In genomic region chr11:98721458-98722226, GRCm38 (mm10) we compare ENCODE assay signal across 10 mouse cellular contexts. TPM values are rescaled to one million over a fixed set of nuclear protein-coding genes. Genes with fewer than 3 reads are reported as not detected.
DNase-seq lines count a peak whose midpoint lies in the region; ATAC-seq and TF ChIP-seq lines count a peak whose summit lies in the region.
"Had no signal": no experiment of that assay in that cellular context is flagged by ENCODE, and none has a peak within 500 bp of the region (broad histone marks: within the 10 kb centered on the region; RNA-seq: fewer than 3 reads in every experiment).

No protein-coding gene starts in this region.

- H3K9ac ChIP-seq in MEL (ENCODE audit: control insufficient read depth, low read depth, low read length, poor library complexity, severe bottlenecking) = no peak overlapping the region
- H3K9ac ChIP-seq in embryonic facial prominence, embryonic 15.5 days = no peak overlapping the region
- peak overlapping the region; percentile 9; the same call in 1 of the 2 replicates for H3K9ac ChIP-seq in stomach, embryonic 16.5 days (ENCODE audit: low read length)
- H3K9ac ChIP-seq: neural tube, embryonic 13.5 days had no signal

- no peak for TF ChIP-seq EP300 in MEL (IDR thresholded peaks at IDR 0.05; ENCODE audit: low read depth in 1 of 2, low read length in 2 of 2)

- no peaks in the 10 kb centered on the region for H3K27me3 ChIP-seq in MEL (ENCODE audit: control insufficient read depth in 1 of 2, insufficient read depth in 2 of 2, low read length in 2 of 2)
- no peaks in the 10 kb centered on the region for H3K27me3 ChIP-seq in embryonic facial prominence, embryonic 15.5 days
- no peaks in the 10 kb centered on the region for H3K27me3 ChIP-seq in limb, embryonic 10.5 days (ENCODE audit: low read depth, poor library complexity, severe bottlenecking)
- H3K27me3 ChIP-seq in stomach, embryonic 16.5 days (ENCODE audit: control insufficient read depth, insufficient read depth, low read length) = no peaks in the 10 kb centered on the region
- H3K27me3 ChIP-seq: neural tube, embryonic 13.5 days had no signal

- no peak for TF ChIP-seq POLR2A in MEL (IDR thresholded peaks at IDR 0.05; ENCODE audit: control insufficient read depth in 1 of 2, insufficient read depth in 1 of 2, low read depth in 1 of 2, low read length in 2 of 2, poor library complexity in 1 of 2)

- no peaks in the 10 kb centered on the region for H3K36me3 ChIP-seq in MEL (ENCODE audit: control insufficient read depth in 1 of 2, insufficient read depth in 2 of 2, low read length in 2 of 2)
- H3K36me3 ChIP-seq in embryonic facial prominence, embryonic 15.5 days = peaks cover 25% of the 10 kb centered on the region
- peaks cover 60% of the 10 kb centered on the region for H3K36me3 ChIP-seq in limb, embryonic 10.5 days
- no peaks in the 10 kb centered on the region for H3K36me3 ChIP-seq in stomach, embryonic 16.5 days (ENCODE audit: control insufficient read depth, insufficient read depth, low read length)

- no peak overlapping the region for H3K4me3 ChIP-seq in MEL (ENCODE audit: control insufficient read depth in 1 of 2, insufficient read depth in 1 of 2, low read depth in 2 of 2, low read length in 2 of 2)
- no peak overlapping the region for H3K4me3 ChIP-seq in embryonic facial prominence, embryonic 15.5 days (replicated peaks)
- H3K4me3 ChIP-seq in limb, embryonic 10.5 days = no peak overlapping the region
- no peak overlapping the region for H3K4me3 ChIP-seq in stomach, embryonic 16.5 days (replicated peaks; ENCODE audit: low read length)
- H3K4me3 ChIP-seq: neural tube, embryonic 13.5 days had no signal

- no peak overlapping the region for H3K27ac ChIP-seq in MEL (ENCODE audit: control insufficient read depth, low read depth, low read length)
- H3K27ac ChIP-seq in embryonic facial prominence, embryonic 15.5 days (replicated peaks) = peak overlapping the region; percentile 52
- H3K27ac ChIP-seq in limb, embryonic 10.5 days = peak overlapping the region; percentile 33; the same call in 1 of the 2 replicates
- peak overlapping the region; percentile 64; the same call in 1 of the 2 replicates for H3K27ac ChIP-seq in stomach, embryonic 16.5 days (ENCODE audit: low read length)
- H3K27ac ChIP-seq: neural tube, embryonic 13.5 days had no signal

- no peaks in the 10 kb centered on the region for H3K79me2 ChIP-seq in MEL (ENCODE audit: control insufficient read depth, insufficient read depth, low read length, poor library complexity)

- 59% methylated on average over 24 of the region's 24 CpGs for WGBS in embryonic facial prominence, embryonic 15.5 days
- WGBS in limb, embryonic 10.5 days = 66% methylated on average over 24 of the region's 24 CpGs
- WGBS in stomach, embryonic 16.5 days = 52% methylated on average over 24 of the region's 24 CpGs

- no peak for TF ChIP-seq RAD21 in MEL (IDR thresholded peaks at IDR 0.05; ENCODE audit: low read depth, low read length)

- no peak for ATAC-seq in embryonic facial prominence, embryonic 15.5 days (ENCODE audit: insufficient number of reproducible peaks, low FRiP score, low TSS enrichment, low read depth)
- ATAC-seq in stomach, embryonic 16.5 days (ENCODE audit: insufficient read depth, low FRiP score) = peak; percentile 51; the same call in 1 of the 2 replicates

- H3K4me2 ChIP-seq in embryonic facial prominence, embryonic 15.5 days (replicated peaks) = no peak overlapping the region
- no peak overlapping the region for H3K4me2 ChIP-seq in stomach, embryonic 16.5 days (ENCODE audit: low read depth, low read length)
- H3K4me2 ChIP-seq: neural tube, embryonic 13.5 days had no signal

- H3K9me3 ChIP-seq in MEL (replicated peaks; ENCODE audit: insufficient read depth, low read length) = no peaks in the 10 kb centered on the region
- no peaks in the 10 kb centered on the region for H3K9me3 ChIP-seq in embryonic facial prominence, embryonic 15.5 days (replicated peaks)
- H3K9me3 ChIP-seq in limb, embryonic 10.5 days (replicated peaks) = no peaks in the 10 kb centered on the region
- no peaks in the 10 kb centered on the region for H3K9me3 ChIP-seq in stomach, embryonic 16.5 days (replicated peaks; ENCODE audit: control insufficient read depth, low read length)
- H3K9me3 ChIP-seq: neural tube, embryonic 13.5 days had no signal

- H3K4me1 ChIP-seq in MEL (ENCODE audit: control insufficient read depth in 1 of 2, insufficient read depth in 2 of 2, low read length in 2 of 2) = no peaks in the 10 kb centered on the region
- H3K4me1 ChIP-seq in embryonic facial prominence, embryonic 15.5 days = peaks cover 21% of the 10 kb centered on the region
- peaks cover 27% of the 10 kb centered on the region for H3K4me1 ChIP-seq in limb, embryonic 10.5 days
- H3K4me1 ChIP-seq in stomach, embryonic 16.5 days (ENCODE audit: control insufficient read depth, insufficient read depth, low read length) = peaks cover 15% of the 10 kb centered on the region

- peak; percentile 51 for DNase-seq in embryo, embryonic 10.5 days (ENCODE audit: low spot score)
- DNase-seq in embryo, embryonic 10 days (ENCODE audit: low spot score) = no peak
- DNase-seq in MEL (ENCODE audit: low read depth, low spot score) = no peak
- DNase-seq in heart, postnatal 4 days = peak; percentile 88
- DNase-seq in limb, embryonic 10.5 days (ENCODE audit: low spot score) = no peak
- DNase-seq in frontal cortex, postnatal 25 days (ENCODE audit: low spot score in 2 of 2) = no peak

- peak in 2 of 3 experiments; percentile 3 to 41; a peak in 2 of 6 replicates for TF ChIP-seq CTCF in MEL (IDR thresholded peaks at IDR 0.05 in 2 of 3, conservative IDR thresholded peaks at IDR 0.05 in 1 of 3; ENCODE audit: control insufficient read depth in 1 of 3, insufficient read depth in 1 of 3, low read depth in 2 of 3, low read length in 3 of 3, poor library complexity in 1 of 3, severe bottlenecking in 1 of 3)

TF ChIP-seq in MEL, 35 proteins besides CTCF, POLR2A, EP300 and RAD21:
- 0 out of 2 replicates have a peak, but pooled peaks have one; percentile 17 for TF ChIP-seq SMC3 (IDR thresholded peaks at IDR 0.05; ENCODE audit: low read depth, low read length)
- TF ChIP-seq RCOR1 (IDR thresholded peaks at IDR 0.05; ENCODE audit: low read depth, low read length) = no peak

RNA-seq across cellular contexts. Expression of gene Med24, which starts 7.6 kb away (rescaled TPM):
- total RNA-seq in MEL (2012; rRNA removed) = 37.5 and 41.4 TPM in 2 replicates
- polyA plus RNA-seq in MEL (2012; ENCODE audit: insufficient read depth in 1 of 2, insufficient read length in 2 of 2, low read depth in 1 of 2, low replicate concordance in 2 of 2, missing spikeins in 1 of 2) = 10 to 100 TPM in 1 of 2 experiments, not detected in 1; 89.8 TPM
- 52.3 and 53.3 TPM in 2 replicates for polyA plus RNA-seq in embryonic facial prominence, embryonic 15.5 days (2015; fragmentation: Nextera tagmentation; extraction: Ambion mirVana)
- total RNA-seq in heart, postnatal 4 days (2021) = 10 to 100 TPM; 51.7 to 52.3 TPM
- polyA plus RNA-seq in limb, embryonic 10.5 days (2016; fragmentation: Nextera tagmentation; extraction: Ambion mirVana) = 77.3 and 82.6 TPM in 2 replicates
- 42.2 and 44.2 TPM in 2 replicates for polyA plus RNA-seq in stomach, embryonic 16.5 days (2015; fragmentation: Nextera tagmentation; extraction: Ambion mirVana)

RNA-seq across cellular contexts. Expression of gene Thra, which starts 18.8 kb away (rescaled TPM):
- 22.0 and 29.6 TPM in 2 replicates for total RNA-seq in MEL (2012; rRNA removed)
- 10 to 100 TPM in 1 of 2 experiments, not detected in 1; 50.9 TPM for polyA plus RNA-seq in MEL (2012; ENCODE audit: insufficient read depth in 1 of 2, insufficient read length in 2 of 2, low read depth in 1 of 2, low replicate concordance in 2 of 2, missing spikeins in 1 of 2)
- polyA plus RNA-seq in embryonic facial prominence, embryonic 15.5 days (2015; fragmentation: Nextera tagmentation; extraction: Ambion mirVana) = 51.0 and 51.2 TPM in 2 replicates
- 100 to 1,000 TPM; 171 to 183 TPM for total RNA-seq in heart, postnatal 4 days (2021)
- 6.3 and 11.6 TPM in 2 replicates for polyA plus RNA-seq in limb, embryonic 10.5 days (2016; fragmentation: Nextera tagmentation; extraction: Ambion mirVana)
- polyA plus RNA-seq in stomach, embryonic 16.5 days (2015; fragmentation: Nextera tagmentation; extraction: Ambion mirVana) = 32.9 and 37.8 TPM in 2 replicates

RNA-seq across cellular contexts. Expression of gene Csf3, which starts 20.6 kb away (rescaled TPM):
- total RNA-seq in MEL (2012; rRNA removed) = not detected in 2 replicates
- polyA plus RNA-seq in MEL (2012; ENCODE audit: insufficient read depth in 1 of 2, insufficient read length in 2 of 2, low read depth in 1 of 2, low replicate concordance in 2 of 2, missing spikeins in 1 of 2) = under 1 TPM in 1 of 2 experiments, not detected in 1; 0.18 TPM
- 0.12 and 0.31 TPM in 2 replicates for polyA plus RNA-seq in embryonic facial prominence, embryonic 15.5 days (2015; fragmentation: Nextera tagmentation; extraction: Ambion mirVana)
- not detected for total RNA-seq in heart, postnatal 4 days (2021)
- polyA plus RNA-seq in limb, embryonic 10.5 days (2016; fragmentation: Nextera tagmentation; extraction: Ambion mirVana) = not detected in 2 replicates
- not detected in 2 replicates for polyA plus RNA-seq in stomach, embryonic 16.5 days (2015; fragmentation: Nextera tagmentation; extraction: Ambion mirVana)
- polyA plus RNA-seq: frontal cortex, adult 2 months; neural tube, embryonic 13.5 days had no signal

RNA-seq across cellular contexts. Expression of gene Psmd3, which starts 39.3 kb away (rescaled TPM):
- total RNA-seq in MEL (2012; rRNA removed) = 350 and 385 TPM in 2 replicates
- polyA plus RNA-seq in MEL (2012; ENCODE audit: insufficient read depth in 1 of 2, insufficient read length in 2 of 2, low read depth in 1 of 2, low replicate concordance in 2 of 2, missing spikeins in 1 of 2) = 100 to 1,000 TPM; 214 to 417 TPM
- polyA plus RNA-seq in embryonic facial prominence, embryonic 15.5 days (2015; fragmentation: Nextera tagmentation; extraction: Ambion mirVana) = 204 and 214 TPM in 2 replicates
- total RNA-seq in heart, postnatal 4 days (2021) = 100 to 1,000 TPM; 138 to 140 TPM
- polyA plus RNA-seq in limb, embryonic 10.5 days (2016; fragmentation: Nextera tagmentation; extraction: Ambion mirVana) = 284 and 303 TPM in 2 replicates
- polyA plus RNA-seq in stomach, embryonic 16.5 days (2015; fragmentation: Nextera tagmentation; extraction: Ambion mirVana) = 147 and 157 TPM in 2 replicates

RNA-seq across cellular contexts. Expression of gene Nr1d1, which starts 53.5 kb away (rescaled TPM):
- total RNA-seq in MEL (2012; rRNA removed) = 1.9 and 2.0 TPM in 2 replicates
- 1 to 10 TPM in 1 of 2 experiments, not detected in 1; 5.6 TPM for polyA plus RNA-seq in MEL (2012; ENCODE audit: insufficient read depth in 1 of 2, insufficient read length in 2 of 2, low read depth in 1 of 2, low replicate concordance in 2 of 2, missing spikeins in 1 of 2)
- 1.7 and 1.8 TPM in 2 replicates for polyA plus RNA-seq in embryonic facial prominence, embryonic 15.5 days (2015; fragmentation: Nextera tagmentation; extraction: Ambion mirVana)
- 10 to 100 TPM; 26.3 to 27.6 TPM for total RNA-seq in heart, postnatal 4 days (2021)
- 1.2 and 1.5 TPM in 2 replicates for polyA plus RNA-seq in limb, embryonic 10.5 days (2016; fragmentation: Nextera tagmentation; extraction: Ambion mirVana)
- 2.6 and 4.1 TPM in 2 replicates for polyA plus RNA-seq in stomach, embryonic 16.5 days (2015; fragmentation: Nextera tagmentation; extraction: Ambion mirVana)

Comparison
In these comparisons a context has a peak if more than half of its experiments do, and no peak if none do; other contexts are left out.
1. DNase-seq: peak in embryo, embryonic 10.5 days (single experiment) and heart, postnatal 4 days (single experiment); none in embryo, embryonic 10 days (single experiment), MEL (single experiment), limb, embryonic 10.5 days (single experiment) and frontal cortex, postnatal 25 days (0 of 2).